Mouse (Mus musculus) embryo, embryonic 10 days (tissue): ENCODE data around the gene Pax6.

Experiments
- DNase-seq: peaks from one replicate; pipeline ENCODE4 v3.0.0-alpha.2; 2015; ENCODE audit warnings: low spot score

The Pax6 gene

GRCm38 (mm10) chr2:105671798-105672595 lies 3.3 kb downstream of the Pax6 start:
- DNase-seq = no peak

- DNase-seq = no peak
These were observed 3.9 kb downstream of the Pax6 start for GRCm38 (mm10) chr2:105672596-105672960.

- no peak for DNase-seq
These were observed 4.4 kb downstream of the Pax6 start for GRCm38 (mm10) chr2:105673054-105673453.

- DNase-seq = no peak
These were observed 4.9 kb downstream of the Pax6 start for GRCm38 (mm10) chr2:105673631-105674060.

- no peak for DNase-seq
These were observed 5.6 kb downstream of the Pax6 start for GRCm38 (mm10) chr2:105674061-105674874.

GRCm38 (mm10) chr2:105674875-105675729 lies 6.4 kb downstream of the Pax6 start:
- peak; percentile 93 for DNase-seq

GRCm38 (mm10) chr2:105675730-105676079 lies 7.0 kb downstream of the Pax6 start:
- DNase-seq = no peak

- DNase-seq = peak; percentile 65
These were observed 7.6 kb downstream of the Pax6 start for GRCm38 (mm10) chr2:105676080-105676908.

GRCm38 (mm10) chr2:105676909-105677433 lies 8.3 kb downstream of the Pax6 start:
- no peak for DNase-seq

- DNase-seq = no peak
These were observed 8.9 kb downstream of the Pax6 start for GRCm38 (mm10) chr2:105677434-105678105.

- DNase-seq = no peak
These were observed 9.6 kb downstream of the Pax6 start for GRCm38 (mm10) chr2:105678306-105678705.

- DNase-seq = no peak
These were observed 10.2 kb downstream of the Pax6 start for GRCm38 (mm10) chr2:105678880-105679321.

- DNase-seq = no peak
These were observed 10.6 kb downstream of the Pax6 start for GRCm38 (mm10) chr2:105679331-105679730.

- DNase-seq = peak; percentile 57
These were observed 11.7 kb downstream of the Pax6 start for GRCm38 (mm10) chr2:105680146-105680998.

- DNase-seq = no peak
These were observed 12.5 kb downstream of the Pax6 start for GRCm38 (mm10) chr2:105680999-105681710.

- no peak for DNase-seq
These were observed 13.4 kb downstream of the Pax6 start for GRCm38 (mm10) chr2:105682011-105682501.

GRCm38 (mm10) chr2:105682634-105683351 lies 14.1 kb downstream of the Pax6 start:
- DNase-seq = no peak
